Mouse (Mus musculus) stomach, postnatal 0 days (tissue): ENCODE results near the gene Trpt1.

ENCODE experiments used
- CTCF ChIP-seq: IDR thresholded peaks from 2 replicates; pipeline ENCODE4 v1.5.1; 2016; ENCODE audit warnings: antibody characterized with exemption, low read depth, mild to moderate bottlenecking, moderate library complexity
- EP300 ChIP-seq: optimal IDR thresholded peaks from 2 replicates; pipeline ENCODE3; 2016; ENCODE audit warnings: antibody characterized with exemption

- no peak for TF ChIP-seq CTCF
- no peak for TF ChIP-seq EP300
Observed at GRCm38 (mm10) chr19:6996006-6996405, at the start of gene Trpt1, which contains the start of gene Nudt22.
